Mouse (Mus musculus) thymus, postnatal 0 days (tissue): ENCODE measurements around the gene Ccr6. TPM values are rescaled to one million over a fixed set of nuclear protein-coding genes. Genes with fewer than 3 reads are reported as not detected.

ENCODE experiments used
- DNase-seq: peaks from one replicate; pipeline ENCODE4 v3.0.0-alpha.2; 2015; ENCODE audit warnings: low spot score
- polyA plus RNA-seq: library from polyadenylated mRNA; unstranded; fragments of >200 nt; fragmentation: Nextera tagmentation; extraction: Ambion mirVana; gene quantifications from 2 replicates; pipeline ENCODE4 v1.2.1, GENCODE M21; 2015

Ccr6 gene
- polyA plus RNA-seq, 1 experiment from 2014 or later = 1.7 TPM

DNA sequence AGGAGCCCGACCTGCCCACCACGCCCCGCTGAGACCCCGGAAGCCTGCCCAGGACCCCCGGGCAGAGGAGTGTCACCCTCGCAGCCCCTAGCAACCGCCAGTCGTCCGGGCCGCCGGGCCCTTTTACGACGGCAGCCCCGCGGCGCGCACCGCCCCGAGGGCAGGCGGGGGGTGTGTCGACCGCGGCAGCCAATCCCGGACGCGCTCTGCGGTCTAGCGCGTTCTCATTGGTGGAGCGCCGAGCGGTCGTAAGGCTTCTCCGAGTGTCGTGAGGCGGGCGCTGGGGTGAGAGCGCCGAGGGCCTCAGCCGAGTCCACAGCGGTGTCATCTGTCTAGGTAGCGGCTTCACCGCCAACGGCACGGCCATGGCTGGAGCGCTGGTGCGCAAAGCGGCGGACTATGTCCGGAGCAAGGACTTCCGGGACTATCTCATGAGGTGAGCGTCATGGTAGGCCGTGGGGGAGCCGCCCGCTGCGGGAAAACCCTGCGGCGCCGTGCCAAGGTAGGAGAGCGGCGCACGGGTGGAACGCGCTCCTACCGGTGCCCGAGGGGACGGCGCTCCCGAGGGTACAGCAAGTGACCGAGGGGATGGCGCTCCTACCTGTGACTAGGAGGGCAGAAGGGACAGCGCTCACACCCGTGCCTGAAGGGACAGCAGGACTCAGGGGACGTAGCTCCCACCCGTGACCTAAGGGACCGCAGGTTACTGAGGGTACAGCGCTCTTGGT lies 47.8 kb downstream of the Ccr6 start:
- peak; percentile 97 for DNase-seq

DNA sequence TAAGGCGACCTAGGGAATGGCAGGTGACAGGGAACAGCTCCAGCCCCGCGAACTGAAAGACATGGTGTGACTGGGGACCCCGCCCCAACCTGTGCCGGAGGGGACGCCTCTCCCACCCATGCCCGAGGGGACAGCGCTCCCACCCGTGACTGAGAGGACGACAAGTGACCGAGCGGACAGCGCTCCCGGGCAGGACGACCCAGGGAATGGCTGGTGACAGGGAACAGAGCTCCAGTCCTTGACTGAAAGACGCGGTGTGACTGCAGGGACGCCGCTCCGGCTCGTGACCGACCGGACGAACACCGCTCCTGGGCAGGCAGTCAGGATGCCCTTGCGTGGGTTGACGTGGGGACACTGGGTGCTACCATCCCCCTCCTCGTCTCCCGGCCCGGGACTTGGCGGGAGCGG lies 48.4 kb downstream of the Ccr6 start:
- DNase-seq = no peak

- DNase-seq = no peak
Measured at GRCm38 (mm10) chr17:8285056-8285455, 49.2 kb downstream of the Ccr6 start.

DNA sequence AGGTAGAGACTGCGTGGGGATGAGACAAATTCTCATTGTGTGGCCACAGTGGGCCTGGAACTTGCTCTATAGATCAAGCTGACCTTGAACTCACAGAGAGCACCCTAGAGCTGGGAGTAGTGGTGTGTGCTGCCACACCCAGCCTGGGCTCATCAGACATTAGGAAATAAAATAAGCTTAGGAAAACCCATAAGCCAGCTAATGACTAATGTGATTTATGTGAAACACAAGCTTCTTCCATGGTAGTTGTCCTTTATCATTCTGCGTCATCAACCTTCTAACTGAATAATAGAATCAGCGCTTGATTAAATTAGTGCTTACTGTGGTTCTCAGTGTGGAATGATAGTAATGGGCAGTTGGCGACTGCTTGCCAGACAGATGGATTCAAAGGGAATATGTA lies 51.1 kb downstream of the Ccr6 start:
- no peak for DNase-seq

GRCm38 (mm10) chr17:8289993-8290679 lies 54.3 kb downstream of the Ccr6 start:
- DNase-seq = no peak

DNA sequence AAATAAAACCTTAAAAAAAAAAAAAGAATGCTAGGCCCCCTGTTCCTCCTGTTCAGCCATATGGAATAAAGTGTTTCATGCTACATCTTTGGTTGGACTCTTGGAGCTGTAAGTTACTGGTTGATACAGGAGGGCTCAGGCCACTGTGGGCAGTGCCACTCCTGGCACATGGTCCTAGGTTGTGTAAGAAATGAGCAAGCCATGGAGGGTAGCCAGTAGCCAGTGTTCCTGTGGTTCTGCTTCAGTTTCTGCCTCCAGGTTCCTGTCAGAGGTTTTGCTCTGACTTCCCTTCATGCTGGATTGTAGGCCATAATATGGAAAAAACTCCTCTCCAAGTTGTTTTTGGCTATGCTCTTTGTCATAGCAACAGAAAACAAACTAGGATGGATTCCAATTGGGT lies 54.9 kb downstream of the Ccr6 start:
- no peak for DNase-seq

GRCm38 (mm10) chr17:8295825-8296224 lies 60.0 kb downstream of the Ccr6 start:
- no peak for DNase-seq

DNA sequence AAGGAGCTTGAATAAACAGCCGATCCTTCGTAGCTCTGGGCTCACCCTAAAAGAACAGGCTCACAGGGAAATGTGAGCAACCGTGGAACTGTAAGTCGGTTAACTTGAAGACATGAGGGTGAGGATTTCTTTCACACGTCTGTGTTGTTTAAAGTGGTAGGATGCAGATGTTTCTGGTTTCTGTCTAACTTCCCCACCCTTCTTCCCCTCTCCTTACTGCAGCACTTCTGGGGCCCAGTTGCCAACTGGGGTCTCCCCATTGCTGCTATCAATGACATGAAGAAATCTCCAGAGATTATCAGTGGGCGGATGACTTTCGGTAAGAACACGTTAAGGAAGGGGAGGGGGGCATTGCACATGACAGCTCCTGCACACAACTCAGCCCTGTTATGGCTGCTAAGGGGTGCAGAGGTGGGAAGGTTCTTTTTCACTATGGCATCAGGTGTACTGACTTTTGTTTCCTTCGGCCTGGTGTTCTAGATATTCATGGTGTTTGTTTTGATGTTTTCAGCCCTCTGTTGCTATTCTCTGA lies 60.5 kb downstream of the Ccr6 start:
- DNase-seq = no peak

GRCm38 (mm10) chr17:8297746-8298145 lies 61.9 kb downstream of the Ccr6 start:
- no peak for DNase-seq

- DNase-seq = no peak
Measured at GRCm38 (mm10) chr17:8298281-8298680, 62.4 kb downstream of the Ccr6 start.

DNA sequence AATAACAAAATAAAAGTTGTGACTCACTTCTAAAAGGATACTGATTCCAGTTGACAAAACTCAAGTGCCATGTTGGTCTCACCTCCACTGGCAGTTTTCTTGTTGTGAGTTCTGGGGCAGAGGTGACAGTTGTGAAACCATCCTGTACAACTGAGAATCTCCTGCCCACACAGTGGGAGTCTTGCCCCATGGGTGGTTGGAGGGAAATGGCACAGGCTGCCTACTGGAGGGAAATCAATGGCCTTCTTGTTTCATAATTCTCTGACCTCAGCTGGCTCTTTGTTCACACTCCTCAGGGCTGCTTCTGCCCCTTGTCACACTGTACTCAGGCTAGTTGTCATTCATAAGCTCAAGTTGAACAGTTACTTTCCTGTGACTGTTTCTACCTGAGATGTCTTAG lies 63.7 kb downstream of the Ccr6 start:
- DNase-seq = no peak

DNA sequence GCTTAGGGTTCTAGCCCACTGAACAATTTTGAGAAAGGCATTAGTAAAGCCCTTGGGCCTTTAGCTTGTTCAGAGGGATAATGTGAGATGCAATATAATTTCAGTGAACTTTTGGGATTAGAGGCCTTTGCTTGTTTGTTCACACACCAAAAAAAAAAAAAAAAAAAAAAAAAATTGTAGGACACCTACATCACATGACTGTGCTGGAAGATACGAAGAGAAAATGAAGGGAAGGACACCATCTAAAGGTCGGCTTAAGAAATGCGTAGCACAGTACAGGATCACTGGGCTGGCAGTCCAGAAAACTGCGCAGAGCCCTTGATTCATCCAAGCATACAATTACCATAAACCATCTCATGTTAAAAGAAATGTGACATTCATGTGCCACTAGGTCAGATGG lies 65.7 kb downstream of the Ccr6 start:
- no peak for DNase-seq

DNA sequence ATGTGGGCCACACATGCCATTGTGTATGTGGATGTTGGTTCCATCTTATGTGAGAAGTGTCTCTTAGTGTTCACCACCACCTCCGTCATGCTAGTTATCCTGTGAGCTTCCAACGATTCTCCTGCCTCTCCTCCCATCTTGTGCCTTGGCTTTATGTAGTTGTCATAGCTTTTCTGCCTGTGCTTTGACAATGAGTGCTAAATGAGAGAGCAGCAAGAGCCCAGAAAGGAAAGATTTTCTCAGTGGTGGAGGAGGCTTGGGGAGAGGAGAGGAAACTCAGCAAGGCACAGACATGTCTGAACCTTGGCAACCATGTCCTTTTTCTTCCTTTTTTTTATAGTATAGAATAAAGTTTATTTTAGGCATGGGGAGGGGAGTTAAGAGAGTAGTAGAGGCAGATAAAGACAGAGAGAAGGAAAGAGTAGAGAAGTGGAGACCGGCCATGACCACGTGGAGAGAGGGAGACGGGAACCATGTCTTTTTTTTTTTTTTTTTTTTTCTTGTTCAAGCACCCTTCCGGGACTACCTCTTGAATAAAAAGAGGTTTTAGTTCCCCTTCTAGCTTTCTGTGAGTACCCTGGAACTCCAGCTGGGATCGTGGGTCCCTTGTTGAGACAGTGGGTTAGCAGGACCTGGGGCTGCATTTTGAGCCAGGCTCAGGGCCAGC lies 67.1 kb downstream of the Ccr6 start:
- no peak for DNase-seq

DNA sequence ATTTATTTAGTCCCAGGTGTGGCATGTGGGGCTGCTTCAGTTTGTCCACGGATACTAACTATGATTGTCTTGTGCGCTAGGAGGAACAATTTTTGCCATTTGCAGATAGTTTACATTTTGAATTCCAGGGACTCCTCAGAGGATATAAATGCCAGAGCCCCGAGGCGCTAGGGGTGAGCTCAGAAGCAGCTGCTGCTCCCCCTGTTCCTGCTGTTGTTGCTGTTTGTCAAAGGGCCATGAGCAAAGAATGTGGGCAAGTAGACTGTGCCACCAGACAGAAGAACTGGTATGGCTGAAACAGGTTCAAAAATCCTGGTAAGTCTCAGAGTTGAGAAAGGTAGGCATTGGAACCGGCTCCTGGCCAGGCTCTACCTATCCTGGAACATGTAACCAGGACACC lies 67.8 kb downstream of the Ccr6 start:
- DNase-seq = no peak

- DNase-seq = no peak
Measured at GRCm38 (mm10) chr17:8305801-8306200, 70.0 kb downstream of the Ccr6 start.

Other genes starting within 250 kb of the Ccr6 start
- gene Gm49673, start 88.3 kb upstream of the Ccr6 start, polyA plus RNA-seq = 0.52 and 1.1 TPM in 2 replicates
- 65.4 and 67.5 TPM in 2 replicates for gene Rnaset2a, start 87.9 kb upstream of the Ccr6 start, polyA plus RNA-seq
- gene Fgfr1op, start 70.5 kb upstream of the Ccr6 start, polyA plus RNA-seq = 43.1 and 47.5 TPM in 2 replicates
- 280 and 284 TPM in 2 replicates for gene Mpc1, start 46.9 kb downstream of the Ccr6 start, polyA plus RNA-seq
- gene Sft2d1, start 75.1 kb downstream of the Ccr6 start, polyA plus RNA-seq = 130 and 131 TPM in 2 replicates
- gene Prr18, start 101.4 kb downstream of the Ccr6 start, polyA plus RNA-seq = 0.07 and 0.18 TPM in 2 replicates
- 0.19 and 0.27 TPM in 2 replicates for gene T2, start 119.9 kb downstream of the Ccr6 start, polyA plus RNA-seq
- gene T, start 198.4 kb downstream of the Ccr6 start, polyA plus RNA-seq = 0.09 and 0.14 TPM in 2 replicates